Mouse (Mus musculus): ENCODE results near the gene Teddm1a.

- TF ChIP-seq CTCF (IDR thresholded peaks at IDR 0.05; ENCODE audit: low read depth) = no peak
- no peak for TF ChIP-seq EP300 (IDR thresholded peaks at IDR 0.05; ENCODE audit: low read depth)
Observed at GRCm38 (mm10) chr1:153900860-153901730, 9.6 kb downstream of the Teddm1a start.
